Mouse (Mus musculus): Measurements from ENCODE around the gene Cacnb1.

DNA sequence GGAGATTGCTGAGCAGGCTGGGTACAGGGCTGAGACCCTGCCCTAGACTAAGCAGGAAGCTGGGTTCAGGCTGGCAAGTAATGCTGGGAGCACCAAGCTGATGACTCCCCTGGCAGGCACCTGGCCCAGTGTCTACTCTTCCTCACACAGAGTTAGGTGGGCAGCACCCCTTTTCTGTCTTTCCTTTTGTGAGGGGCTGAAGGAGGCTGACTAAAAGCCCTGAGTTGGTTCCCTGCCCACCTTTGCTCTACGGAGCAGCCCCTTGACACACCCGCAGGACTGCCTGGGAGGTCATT is 27.6 kb upstream of the Cacnb1 start:
- TF ChIP-seq CTCF (conservative IDR thresholded peaks at IDR 0.05 in 1 of 2, IDR thresholded peaks at IDR 0.05 in 1 of 2; ENCODE audit: low read depth in 2 of 2, low read length in 2 of 2) (no peak), SIN3A (IDR thresholded peaks at IDR 0.05; ENCODE audit: low read length) (no peak), ZC3H11A (IDR thresholded peaks at IDR 0.05; ENCODE audit: low read depth, low read length) (no peak), CHD2 (IDR thresholded peaks at IDR 0.05; ENCODE audit: low read length) (no peak), POLR2A (IDR thresholded peaks at IDR 0.05; ENCODE audit: low read depth, low read length) (no peak), ZKSCAN1 (IDR thresholded peaks at IDR 0.05; ENCODE audit: borderline replicate concordance, low read depth, low read length) (no peak), BHLHE40 (IDR thresholded peaks at IDR 0.05; ENCODE audit: low read depth, low read length) (no peak), EP300 (IDR thresholded peaks at IDR 0.05; ENCODE audit: low read length) (no peak), MAFK (IDR thresholded peaks at IDR 0.05; ENCODE audit: insufficient replicate concordance, low read length) (no peak), ZMIZ1 (IDR thresholded peaks at IDR 0.05; ENCODE audit: low read depth, low read length) (no peak), GABPA (IDR thresholded peaks at IDR 0.05; ENCODE audit: insufficient replicate concordance, low read depth, low read length) (no peak), HCFC1 (IDR thresholded peaks at IDR 0.05; ENCODE audit: low read depth, low read length) (no peak), E2F4 (IDR thresholded peaks at IDR 0.05; ENCODE audit: insufficient replicate concordance, low read depth, low read length) (no peak), KAT2A (IDR thresholded peaks at IDR 0.05; ENCODE audit: insufficient replicate concordance, low read length) (no peak)
